Mouse (Mus musculus) spleen, postnatal 4 days (tissue): ENCODE data around the gene Armh4.

Experiments used
- DNase-seq, 2 experiments: peaks; one replicate each; pipeline ENCODE4 v3.0.0; 2022; ENCODE audit warnings: low spot score in 2 of 2

Armh4 gene

DNA sequence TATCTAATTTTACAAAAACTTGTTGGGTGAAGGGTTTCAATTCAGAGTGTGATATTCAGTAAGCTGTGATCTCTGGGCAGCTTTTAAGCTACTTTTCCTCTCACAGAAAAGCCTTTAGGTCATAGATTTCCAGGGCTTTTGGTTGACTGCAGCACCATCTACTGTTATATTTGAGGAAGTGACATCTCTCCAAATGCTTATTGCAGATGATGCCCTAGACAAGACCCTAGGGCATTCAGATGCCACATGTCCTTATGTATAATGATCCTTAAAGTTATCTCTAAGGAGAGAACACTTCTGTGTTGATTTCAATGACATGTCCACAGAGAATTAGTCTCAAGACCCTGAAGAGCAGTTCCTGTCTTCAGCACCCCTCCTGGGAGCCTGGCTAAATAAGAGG is 49.2 kb downstream of the Armh4 start:
- DNase-seq: no peak

DNA sequence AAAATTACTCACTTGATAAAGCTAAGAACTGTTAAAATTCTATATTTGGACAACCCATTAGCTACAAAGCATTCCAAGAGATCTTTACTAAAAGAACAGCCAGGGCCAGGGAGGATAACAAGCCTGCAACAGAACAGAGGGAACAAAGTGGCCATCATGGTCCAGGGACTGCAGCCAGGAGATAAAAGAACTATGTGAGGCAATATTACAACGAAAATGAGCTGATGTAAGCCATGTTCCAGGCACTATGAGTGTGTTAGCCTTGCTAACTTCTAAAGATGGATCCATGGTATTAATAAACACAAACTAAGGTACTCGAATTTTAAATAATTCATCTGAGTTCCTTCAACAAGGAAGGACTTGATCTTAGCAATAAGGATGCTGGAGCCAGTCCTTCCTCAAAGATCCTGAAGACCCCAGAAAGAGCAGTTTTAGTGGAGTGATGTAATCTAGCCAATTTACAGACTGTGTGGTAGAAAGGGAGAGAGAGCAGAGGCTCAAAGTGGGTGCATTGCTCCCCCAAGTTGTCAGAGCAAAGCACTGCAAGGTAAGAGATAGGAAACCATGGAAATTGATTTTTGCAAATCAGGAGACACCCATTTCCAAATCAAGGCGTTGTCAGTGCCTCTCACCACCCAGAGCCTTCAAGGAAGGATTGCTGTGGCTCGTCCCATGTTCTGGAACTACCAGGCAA is 59.7 kb downstream of the Armh4 start:
- DNase-seq: no peak

DNA sequence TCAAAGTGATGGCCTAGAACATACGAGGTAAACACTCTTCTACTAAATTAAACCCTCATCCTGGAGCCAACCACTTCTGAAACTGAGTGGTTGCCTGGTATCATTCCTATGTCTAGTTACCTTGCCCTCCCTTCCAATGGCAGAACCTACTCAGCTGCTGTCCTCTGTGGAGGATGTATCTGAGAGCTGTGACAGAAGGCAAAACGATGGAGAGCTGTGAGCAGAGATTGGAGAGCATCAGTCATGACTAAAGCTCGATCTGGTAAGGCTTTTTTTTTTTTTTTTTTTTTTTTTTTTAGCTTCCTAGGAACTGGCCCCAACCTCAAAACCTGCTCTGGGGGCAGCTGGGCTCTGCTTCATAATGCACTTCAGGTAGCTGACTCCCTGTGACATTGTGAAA is 60.4 kb downstream of the Armh4 start:
- DNase-seq: no peak

DNA sequence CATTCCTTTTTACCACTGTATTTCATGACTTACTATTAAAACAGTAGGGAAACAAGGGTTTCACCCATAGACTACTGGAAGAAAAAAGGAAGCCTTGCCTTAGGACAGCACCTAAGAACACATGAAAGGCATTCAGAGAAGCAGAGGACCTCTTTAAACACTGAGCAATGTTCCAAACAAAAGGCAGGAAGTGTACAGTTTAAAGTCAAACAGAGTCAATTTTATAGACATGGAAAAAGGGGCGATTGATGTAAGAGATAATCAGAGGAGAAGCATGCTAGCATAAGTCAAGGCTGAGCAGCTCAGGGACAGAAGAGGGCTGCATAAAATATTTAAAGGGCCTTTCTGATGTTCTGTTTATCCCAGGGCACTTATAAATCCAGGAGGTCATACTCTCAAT is 61.9 kb downstream of the Armh4 start:
- no peak for DNase-seq

DNA sequence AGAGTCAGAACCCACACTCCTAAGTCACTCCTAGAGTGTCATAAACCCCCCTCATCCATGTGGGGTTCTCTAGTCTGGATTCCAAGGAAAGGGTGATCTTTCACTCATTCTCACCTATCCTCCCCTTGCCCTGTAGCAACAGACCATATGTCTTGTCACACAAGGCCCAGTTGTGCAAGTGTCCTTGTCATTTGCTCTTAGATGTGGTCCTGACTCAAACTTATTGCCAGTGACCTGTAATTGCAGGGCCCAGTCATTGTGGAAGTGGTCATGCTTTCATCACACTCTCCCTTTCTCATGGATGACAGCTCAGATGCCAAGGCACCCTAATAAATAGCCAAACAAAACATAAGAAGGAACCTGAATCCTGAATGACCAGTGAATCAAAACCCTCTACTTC is 63.5 kb downstream of the Armh4 start:
- DNase-seq: no peak

DNA sequence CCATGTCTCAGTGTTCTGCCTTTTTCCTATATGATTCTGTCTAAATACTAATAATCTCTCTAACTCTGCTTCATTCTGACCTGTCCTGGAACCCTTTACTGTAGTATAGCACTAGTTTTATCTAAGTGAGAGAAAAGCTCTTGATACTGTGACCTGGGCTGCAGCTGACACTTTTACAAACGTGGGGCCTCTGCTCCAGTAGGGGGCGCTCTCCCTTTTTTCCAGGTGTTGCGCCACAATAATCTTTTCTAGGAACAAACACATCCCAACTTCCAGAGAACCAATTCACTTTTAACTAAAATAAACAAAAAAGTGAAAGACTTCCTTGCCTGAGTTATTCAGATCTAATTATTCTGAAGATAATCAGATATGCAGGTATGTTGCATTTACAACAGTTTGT is 72.2 kb downstream of the Armh4 start:
- no peak for DNase-seq

DNA sequence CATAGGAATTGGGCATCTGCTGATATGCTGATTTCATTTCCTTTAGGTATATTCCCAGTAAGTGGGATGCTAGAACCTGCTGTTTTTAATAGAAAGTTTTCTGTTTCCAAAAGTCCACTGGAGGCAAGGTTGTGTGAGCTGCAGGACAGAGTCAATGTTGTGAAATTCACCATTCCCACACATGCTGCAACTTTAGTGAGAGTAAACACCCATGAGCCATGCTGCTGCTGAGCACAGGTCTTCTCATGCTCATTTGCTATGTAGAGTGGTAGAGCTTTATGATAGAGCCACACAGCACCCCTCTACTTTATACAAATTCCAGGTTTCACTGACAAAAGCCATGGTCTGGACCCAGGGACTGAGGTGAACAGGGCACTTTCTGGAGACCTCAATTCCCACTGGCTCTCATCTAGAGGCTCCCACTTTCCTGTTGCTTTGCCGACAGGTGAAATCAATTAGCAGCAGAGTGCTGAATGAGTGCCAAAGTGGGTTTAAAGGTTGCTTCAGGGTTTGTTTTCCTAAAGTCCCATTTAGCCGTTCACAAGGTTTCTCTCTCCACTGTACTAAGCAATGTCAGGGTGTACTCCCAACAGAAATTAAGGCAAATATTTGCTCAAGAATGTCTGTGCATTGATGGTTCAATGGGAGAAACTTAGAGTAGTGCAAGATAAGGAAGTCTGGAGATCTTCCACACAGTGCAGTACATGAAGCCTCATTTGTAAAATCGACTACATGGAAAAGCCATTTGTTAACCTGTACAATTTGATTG is 79.6 kb downstream of the Armh4 start:
- DNase-seq: no peak

DNA sequence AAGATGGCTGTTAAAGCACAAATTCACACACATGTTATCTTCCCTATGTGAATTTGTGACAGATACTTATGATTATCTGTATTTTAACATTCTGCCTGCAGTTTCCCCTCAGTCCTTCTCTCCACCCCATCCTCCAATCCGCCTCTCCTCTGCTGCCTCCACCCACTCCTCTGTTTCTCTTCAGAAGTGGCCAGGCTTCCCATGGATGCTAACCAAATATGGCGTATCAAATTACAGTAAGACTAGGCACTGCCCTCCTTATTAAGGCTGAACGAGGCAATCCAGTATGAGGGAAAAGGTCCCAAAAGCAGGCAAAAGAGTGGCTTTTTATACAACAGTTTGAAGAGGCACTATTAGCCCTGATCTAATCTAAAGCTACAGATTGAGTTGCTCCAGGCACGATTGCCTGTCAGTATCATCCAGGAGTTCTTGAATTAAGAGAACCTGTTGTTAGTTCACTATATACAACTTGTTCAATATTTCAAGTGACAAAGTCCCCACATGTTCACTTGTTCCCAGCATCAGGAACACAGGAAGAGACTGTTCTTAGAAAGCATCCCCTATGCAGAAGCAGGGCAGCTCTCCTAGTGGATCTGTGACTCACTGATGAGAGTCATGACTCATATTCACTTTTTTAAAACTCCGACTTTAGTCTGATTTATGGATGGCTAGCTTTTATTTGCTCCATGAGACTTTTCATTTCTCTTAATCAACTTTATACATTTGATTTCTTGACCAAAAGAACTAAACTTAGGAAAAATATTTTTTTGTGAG is 103.5 kb downstream of the Armh4 start:
- DNase-seq: no peak

DNA sequence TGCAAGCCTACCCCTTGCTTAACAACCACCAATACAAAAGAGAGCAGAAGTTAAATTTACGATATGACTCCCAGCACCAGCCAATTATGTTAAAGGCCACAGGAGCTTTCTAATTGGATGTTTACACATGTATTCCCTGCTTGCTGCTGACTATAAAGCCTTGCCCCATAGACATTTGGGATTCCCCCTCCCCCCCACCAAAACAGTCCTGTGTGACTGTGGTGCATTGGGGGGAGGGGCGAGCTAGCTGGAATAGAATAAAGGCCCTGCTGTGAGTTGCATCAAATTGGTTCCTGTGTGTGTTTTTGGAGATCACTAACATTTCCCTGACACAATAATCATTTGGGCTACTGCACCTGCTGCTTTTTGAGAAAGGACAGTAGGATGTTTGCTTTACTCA is 106.6 kb downstream of the Armh4 start:
- DNase-seq: no peak

DNA sequence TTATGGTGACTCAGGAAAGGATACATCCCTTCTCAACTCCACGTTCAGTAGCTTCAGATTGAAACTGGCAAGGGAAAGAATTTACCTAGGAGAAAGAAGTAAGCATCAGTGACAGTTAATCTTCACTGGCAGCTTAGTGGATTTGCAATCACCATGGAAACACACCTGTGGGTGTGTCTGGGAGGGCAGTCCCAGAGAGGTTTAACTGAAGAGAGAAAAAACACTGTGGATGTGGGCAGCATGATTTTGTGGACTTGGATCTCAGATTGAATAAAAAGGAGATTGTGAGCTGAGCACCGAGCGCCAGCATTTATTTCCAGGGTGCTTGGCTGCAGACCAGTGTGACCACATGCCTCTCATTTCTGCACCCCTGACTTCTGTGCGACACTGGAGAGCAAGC is 122.7 kb downstream of the Armh4 start:
- no peak for DNase-seq

DNA sequence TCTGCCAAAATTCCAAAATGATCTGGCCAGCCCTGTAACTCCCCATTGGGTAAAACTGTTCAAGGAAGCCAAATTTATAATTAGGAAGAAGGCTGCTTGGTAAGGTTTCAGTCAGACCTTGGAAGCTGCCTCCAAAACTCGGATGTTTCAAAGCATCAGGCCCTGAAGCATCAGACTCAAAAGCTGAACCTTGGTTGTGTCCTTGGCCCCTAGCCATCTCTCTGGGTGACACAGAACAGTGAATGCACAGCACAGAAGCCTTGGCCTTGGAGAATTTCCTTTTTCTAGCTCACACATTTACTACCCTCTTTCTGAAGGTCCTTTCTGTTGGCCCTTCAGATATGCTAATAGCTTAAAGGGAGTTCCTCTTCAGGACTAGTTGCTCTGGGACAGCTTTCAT is 134.0 kb downstream of the Armh4 start:
- DNase-seq: no peak

DNA sequence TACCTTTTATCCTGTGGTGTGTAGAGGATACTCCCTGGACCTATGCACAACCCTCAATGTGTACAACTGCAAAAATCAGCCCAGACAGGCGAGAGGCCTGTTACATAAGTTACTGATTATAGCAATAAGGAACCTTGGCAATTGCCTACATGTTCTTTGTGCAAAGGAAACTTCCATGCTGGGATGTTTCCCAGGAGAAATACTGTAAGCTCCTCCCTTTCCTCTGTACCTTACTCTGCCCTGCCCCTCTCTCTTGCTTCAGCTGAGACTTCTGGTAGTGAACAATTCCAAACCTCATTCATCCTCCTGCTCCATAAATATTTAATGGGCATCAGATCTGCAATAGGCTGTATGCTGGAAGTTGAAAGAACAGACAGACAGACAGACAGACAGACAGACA is 145.8 kb downstream of the Armh4 start:
- no peak for DNase-seq

DNA sequence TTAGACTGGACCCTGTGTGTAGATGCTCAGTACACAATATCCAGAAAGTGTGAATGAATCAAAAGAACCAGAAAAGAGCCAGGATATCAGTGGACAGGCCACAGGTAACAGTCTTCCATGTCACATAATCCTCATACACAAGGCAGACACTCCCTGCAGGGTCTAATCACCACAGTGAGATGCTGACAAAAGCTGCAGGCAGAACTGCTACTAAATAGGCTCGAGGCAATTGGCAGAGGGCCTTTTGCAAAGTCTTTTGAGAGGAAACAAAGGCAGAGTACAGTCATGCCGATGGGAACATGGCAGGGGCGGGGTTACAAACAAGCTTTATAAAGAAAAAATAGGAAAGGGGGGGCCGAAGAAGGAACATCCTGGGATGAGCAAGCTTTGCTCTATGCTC is 157.1 kb downstream of the Armh4 start:
- DNase-seq: no peak
